Comparison of ENCODE assay signal across 8 mouse cellular contexts in genomic region chr17:32284262-32285137, GRCm38 (mm10). TPM values are rescaled to one million over a fixed set of nuclear protein-coding genes. Genes with fewer than 3 reads are reported as not detected.
DNase-seq lines count a peak whose midpoint lies in the region; ATAC-seq and TF ChIP-seq lines count a peak whose summit lies in the region.

Gene Brd4 (minus strand): TSS chr17:32284722.

- dilution Hi-C loops in CH12.LX (cut with MboI; ENCODE audit: extremely low pct_ligation_motif_present, extremely low pct_unique_long_range_greater_than_20kb, low sequenced_read_pairs): no loop called here

- ATAC-seq in forebrain, embryonic 12.5 days (ENCODE audit: low FRiP score): peak; percentile 94
- peak; percentile 88 for ATAC-seq in heart, postnatal 0 days (ENCODE audit: insufficient read depth, low read depth)
- ATAC-seq in liver, embryonic 16.5 days (ENCODE audit: low read depth): peak; percentile 91
- peak; percentile 92 for ATAC-seq in neural tube, embryonic 13.5 days (ENCODE audit: low read depth)

- WGBS in forebrain, embryonic 12.5 days: under 1% methylated on average over 86 of the region's 100 CpGs
- under 1% methylated on average over 93 of the region's 100 CpGs for WGBS in heart, postnatal 0 days
- under 1% methylated on average over 99 of the region's 100 CpGs for WGBS in liver, embryonic 16.5 days (ENCODE audit: insufficient replicate concordance)
- WGBS in neural tube, embryonic 13.5 days: 1% methylated on average over 95 of the region's 100 CpGs

- H3K9ac ChIP-seq in CH12.LX (ENCODE audit: insufficient read depth, low read depth): peak within 1 kb of the TSS; percentile 76
- peak within 1 kb of the TSS; percentile 98 for H3K9ac ChIP-seq in forebrain, embryonic 12.5 days
- H3K9ac ChIP-seq in heart, postnatal 0 days (replicated peaks; ENCODE audit: low read depth, low read length): peak within 1 kb of the TSS; percentile 92
- H3K9ac ChIP-seq in liver, embryonic 16.5 days (ENCODE audit: low read depth, low read length): peak within 1 kb of the TSS; percentile 100
- H3K9ac ChIP-seq in neural tube, embryonic 13.5 days: peak within 1 kb of the TSS; percentile 97

- in situ Hi-C loops in CH12.LX (cut with MboI; ENCODE audit: low pct_ligation_motif_present, low pct_unique_long_range_greater_than_20kb, low sequenced_read_pairs): loop anchor here (5.0 kb wide), 1 partner anchor 42 kb away; no protein-coding TSS in a partner anchor

- H3K27me3 ChIP-seq in CH12.LX (replicated peaks): no peaks in the 10 kb centered on the region
- no peaks in the 10 kb centered on the region for H3K27me3 ChIP-seq in forebrain, embryonic 12.5 days
- no peaks in the 10 kb centered on the region for H3K27me3 ChIP-seq in heart, postnatal 0 days (ENCODE audit: control insufficient read depth, insufficient read depth, low read length)
- H3K27me3 ChIP-seq in liver, embryonic 16.5 days (ENCODE audit: control insufficient read depth, insufficient read depth, low read depth, low read length): no peaks in the 10 kb centered on the region
- no peaks in the 10 kb centered on the region for H3K27me3 ChIP-seq in neural tube, embryonic 13.5 days
- H3K27me3 ChIP-seq in testis, adult 2 months (ENCODE audit: control insufficient read depth, insufficient read depth, low read length): no peaks in the 10 kb centered on the region

- peaks cover 0 to 6% of the 10 kb centered on the region in 2 experiments for H3K36me3 ChIP-seq in CH12.LX (replicated peaks in 1 of 2; ENCODE audit: control insufficient read depth in 1 of 2, insufficient read depth in 1 of 2, low read length in 1 of 2)
- H3K36me3 ChIP-seq in forebrain, embryonic 12.5 days (replicated peaks): no peaks in the 10 kb centered on the region
- H3K36me3 ChIP-seq in heart, postnatal 0 days (replicated peaks; ENCODE audit: control insufficient read depth, insufficient read depth, low read length): no peaks in the 10 kb centered on the region
- no peaks in the 10 kb centered on the region for H3K36me3 ChIP-seq in liver, embryonic 16.5 days (ENCODE audit: control insufficient read depth, insufficient read depth)
- 0 out of 2 replicates have a peak, but pooled peaks cover 2% of the 10 kb centered on the region for H3K36me3 ChIP-seq in neural tube, embryonic 13.5 days
- no peaks in the 10 kb centered on the region for H3K36me3 ChIP-seq in testis, adult 2 months (ENCODE audit: control insufficient read depth, insufficient read depth, low read length)

- peak; percentile 80 for DNase-seq in CH12.LX (ENCODE audit: extremely low read depth)
- peak; percentile 62 for DNase-seq in c-Kit-positive CD71-positive TER-119-negative erythroid progenitor cells, embryonic 14.5 days (ENCODE audit: low read depth)
- DNase-seq in heart, postnatal 0 days (ENCODE audit: low spot score): peak; percentile 91
- DNase-seq in kidney, postnatal 4 days: peak; percentile 92 to 95

- TF ChIP-seq EP300 in CH12.LX (IDR thresholded peaks at IDR 0.05; ENCODE audit: low read length): no peak
- TF ChIP-seq EP300 in heart, postnatal 0 days (IDR thresholded peaks at IDR 0.05; ENCODE audit: low read depth): no peak

- H3K4me1 ChIP-seq in CH12.LX (ENCODE audit: control insufficient read depth in 1 of 2, insufficient read depth in 2 of 2): peaks cover 8 to 40% of the 10 kb centered on the region in 2 experiments; a peak in 3 of 4 replicates
- H3K4me1 ChIP-seq in forebrain, embryonic 12.5 days: peaks cover 36% of the 10 kb centered on the region
- peaks cover 23% of the 10 kb centered on the region for H3K4me1 ChIP-seq in heart, postnatal 0 days (ENCODE audit: control insufficient read depth, insufficient read depth)
- H3K4me1 ChIP-seq in liver, embryonic 16.5 days (ENCODE audit: control insufficient read depth, low read depth, low read length): peaks cover 29% of the 10 kb centered on the region
- H3K4me1 ChIP-seq in neural tube, embryonic 13.5 days (replicated peaks): peaks cover 45% of the 10 kb centered on the region
- peaks cover 5% of the 10 kb centered on the region for H3K4me1 ChIP-seq in testis, adult 2 months (ENCODE audit: control insufficient read depth, insufficient read depth, low read length)

- peak in 1 of 2 experiments; percentile 27; a peak in 2 of 4 replicates for TF ChIP-seq CTCF in CH12.LX (conservative IDR thresholded peaks at IDR 0.05 in 1 of 2, IDR thresholded peaks at IDR 0.05 in 1 of 2; ENCODE audit: low read depth in 2 of 2, low read length in 2 of 2)
- no peak for TF ChIP-seq CTCF in heart, postnatal 0 days (IDR thresholded peaks at IDR 0.05; ENCODE audit: low read depth)
- no peak for TF ChIP-seq CTCF in testis, adult 2 months (IDR thresholded peaks at IDR 0.05; ENCODE audit: control insufficient read depth, insufficient read depth, insufficient replicate concordance, low read depth, low read length)

- H3K79me2 ChIP-seq in CH12.LX (replicated peaks; ENCODE audit: control insufficient read depth, extremely low read depth, insufficient read depth, poor library complexity, severe bottlenecking): peaks cover 51% of the 10 kb centered on the region

- H3K4me3 ChIP-seq in CH12.LX (replicated peaks in 1 of 3; ENCODE audit: low read depth in 2 of 3, low read length in 2 of 3, poor library complexity in 1 of 3): peak within 1 kb of the TSS; percentile 83 to 94 (median 93)
- H3K4me3 ChIP-seq in forebrain, embryonic 12.5 days (replicated peaks): peak within 1 kb of the TSS; percentile 98
- peak within 1 kb of the TSS; percentile 82 for H3K4me3 ChIP-seq in heart, postnatal 0 days (ENCODE audit: low read depth, low read length)
- peak within 1 kb of the TSS; percentile 65 for H3K4me3 ChIP-seq in liver, embryonic 16.5 days (ENCODE audit: low read depth, low read length)
- peak within 1 kb of the TSS; percentile 97 for H3K4me3 ChIP-seq in neural tube, embryonic 13.5 days
- peak within 1 kb of the TSS; percentile 99 for H3K4me3 ChIP-seq in testis, adult 2 months (ENCODE audit: control insufficient read depth, low read depth, low read length)

- H3K27ac ChIP-seq in CH12.LX (ENCODE audit: insufficient read depth, low read depth): peak within 1 kb of the TSS; percentile 89
- peak within 1 kb of the TSS; percentile 100 for H3K27ac ChIP-seq in forebrain, embryonic 12.5 days
- H3K27ac ChIP-seq in heart, postnatal 0 days (ENCODE audit: low read depth): peak within 1 kb of the TSS; percentile 98
- peak within 1 kb of the TSS; percentile 100 for H3K27ac ChIP-seq in liver, embryonic 16.5 days (ENCODE audit: low read length)
- peak within 1 kb of the TSS; percentile 100 for H3K27ac ChIP-seq in neural tube, embryonic 13.5 days (replicated peaks)
- peak within 1 kb of the TSS; percentile 94 for H3K27ac ChIP-seq in testis, adult 2 months (ENCODE audit: control insufficient read depth, insufficient read depth, low read depth, low read length)

- TF ChIP-seq RAD21 in CH12.LX (IDR thresholded peaks at IDR 0.05; ENCODE audit: low read depth, low read length): peak; percentile 6

- H3K4me2 ChIP-seq in CH12.LX (ENCODE audit: insufficient read depth, low read depth, poor library complexity, severe bottlenecking): peak within 1 kb of the TSS; percentile 92
- peak within 1 kb of the TSS; percentile 91 for H3K4me2 ChIP-seq in forebrain, embryonic 12.5 days
- peak within 1 kb of the TSS; percentile 80 for H3K4me2 ChIP-seq in heart, postnatal 0 days (ENCODE audit: low read depth, low read length)
- H3K4me2 ChIP-seq in liver, embryonic 16.5 days (ENCODE audit: low read depth, low read length): peak within 1 kb of the TSS; percentile 85
- H3K4me2 ChIP-seq in neural tube, embryonic 13.5 days: peak within 1 kb of the TSS; percentile 72

- TF ChIP-seq POLR2A in CH12.LX (IDR thresholded peaks at IDR 0.05; ENCODE audit: low read depth, low read length): peak; percentile 96
- TF ChIP-seq POLR2A in testis, adult 2 months (IDR thresholded peaks at IDR 0.05; ENCODE audit: control insufficient read depth, low read depth, low read length): peak; percentile 97

- no peaks in the 10 kb centered on the region for H3K9me3 ChIP-seq in CH12.LX (replicated peaks; ENCODE audit: low read length)
- no peaks in the 10 kb centered on the region for H3K9me3 ChIP-seq in forebrain, embryonic 12.5 days
- no peaks in the 10 kb centered on the region for H3K9me3 ChIP-seq in heart, postnatal 0 days (replicated peaks; ENCODE audit: control insufficient read depth, low read length)
- no peaks in the 10 kb centered on the region for H3K9me3 ChIP-seq in liver, embryonic 16.5 days (replicated peaks; ENCODE audit: control insufficient read depth, low read length)
- no peaks in the 10 kb centered on the region for H3K9me3 ChIP-seq in neural tube, embryonic 13.5 days

TF ChIP-seq in CH12.LX, 34 proteins besides CTCF, POLR2A, EP300 and RAD21 (continues in another document):
- TF ChIP-seq MXI1 (IDR thresholded peaks at IDR 0.05; ENCODE audit: low read depth, low read length) (peak; percentile 78; the same call in 1 of the 2 replicates), SIN3A (IDR thresholded peaks at IDR 0.05; ENCODE audit: low read length) (peak; percentile 75), TBP (conservative IDR thresholded peaks at IDR 0.05; ENCODE audit: low read depth, low read length) (0 out of 2 replicates have a peak, but pooled peaks have one; percentile 61), USF2 (conservative IDR thresholded peaks at IDR 0.05; ENCODE audit: low read depth, low read length) (no peak), MAFK (IDR thresholded peaks at IDR 0.05; ENCODE audit: insufficient replicate concordance, low read length) (no peak), TCF12 (IDR thresholded peaks at IDR 0.05; ENCODE audit: low read depth, low read length) (peak; percentile 85), PAX5 (IDR thresholded peaks at IDR 0.05; ENCODE audit: low read length) (no peak), GABPA (IDR thresholded peaks at IDR 0.05; ENCODE audit: insufficient replicate concordance, low read depth, low read length) (no peak), IRF4 (IDR thresholded peaks at IDR 0.05; ENCODE audit: low read depth, low read length) (peak; percentile 71), CHD2 (IDR thresholded peaks at IDR 0.05; ENCODE audit: low read length) (no peak), ZC3H11A (IDR thresholded peaks at IDR 0.05; ENCODE audit: low read depth, low read length) (no peak), NRF1 (IDR thresholded peaks at IDR 0.05; ENCODE audit: low read depth, low read length) (peak; percentile 73), ELF1 (IDR thresholded peaks at IDR 0.05; ENCODE audit: low read depth, low read length) (peak; percentile 8; the same call in 1 of the 2 replicates)

RNA-seq across cellular contexts. Expression of gene Brd4, which starts in this region (rescaled TPM):
- total RNA-seq in CH12.LX (2012; rRNA removed) (17.5 and 19.1 TPM in 2 replicates), CH12.LX (2014; rRNA removed) (4.8 and 6.3 TPM in 2 replicates)
- polyA plus RNA-seq in CH12.LX (2012; ENCODE audit: insufficient read length, low read depth): 68.1 and 68.5 TPM in 2 replicates
- polyA plus RNA-seq in forebrain, embryonic 12.5 days (2016; fragmentation: Nextera tagmentation; extraction: Ambion mirVana): 103 and 112 TPM in 2 replicates
- total RNA-seq in heart, postnatal 0 days (2014; rRNA removed; ENCODE audit: low replicate concordance): 13.0 and 15.0 TPM in 2 replicates
- 26.8 and 28.1 TPM in 2 replicates for polyA plus RNA-seq in heart, postnatal 0 days (2015; fragmentation: Nextera tagmentation; extraction: Ambion mirVana)
- polyA plus RNA-seq in liver, embryonic 16.5 days (2015; fragmentation: Nextera tagmentation; extraction: Ambion mirVana): 28.3 and 36.0 TPM in 2 replicates
- 87.7 and 101 TPM in 2 replicates for polyA plus RNA-seq in neural tube, embryonic 13.5 days (2015; fragmentation: Nextera tagmentation; extraction: Ambion mirVana)
- 17.3 and 17.6 TPM in 2 replicates for polyA plus RNA-seq in testis, adult 2 months (2012; rRNA removed)

Comparison
In these comparisons a context has a peak if more than half of its experiments do, and no peak if none do; other contexts are left out.
1. Peak in every context shown above with its lines: DNase-seq, ATAC-seq, H3K4me3 ChIP-seq and H3K27ac ChIP-seq.